Mouse (Mus musculus) forebrain, embryonic 13.5 days (tissue): ENCODE results near the gene Mt2. TPM values are rescaled to one million over a fixed set of nuclear protein-coding genes. Genes with fewer than 3 reads are reported as not detected.
"Not testable (repeated sequence)": the region's sequence is repeated elsewhere in the genome, so short reads cannot be mapped to it uniquely, and the experiment has no call there.

Experiments used
- ATAC-seq: fragments of 200-750 bp; cut with Nextera tagmentation; 2 replicates; pipeline ENCODE4 v1.8.0; 2017
- H3K27ac ChIP-seq: fragments of 300-500 bp; sonication (generic); 2 replicates; pipeline ENCODE4 v1.5.1; 2015; ENCODE audit warnings: inconsistent platforms, mild to moderate bottlenecking, moderate library complexity
- H3K27me3 ChIP-seq: fragments of 300-500 bp; sonication (generic); 2 replicates; pipeline ENCODE4 v1.6.1; 2015; ENCODE audit warnings: mild to moderate bottlenecking, inconsistent platforms
- H3K36me3 ChIP-seq: fragments of 300-500 bp; sonication (generic); 2 replicates; pipeline ENCODE4 v1.6.1; 2015; ENCODE audit warnings: mild to moderate bottlenecking, inconsistent platforms; ENCODE audit not compliant: poor library complexity, severe bottlenecking
- H3K4me1 ChIP-seq: fragments of 300-500 bp; sonication (generic); 2 replicates; pipeline ENCODE4 v1.6.1; 2015; ENCODE audit warnings: inconsistent platforms
- H3K4me2 ChIP-seq: fragments of 300-500 bp; sonication (generic); 2 replicates; pipeline ENCODE4 v1.6.1; 2015; ENCODE audit warnings: inconsistent platforms, mild to moderate bottlenecking, moderate library complexity
- H3K4me3 ChIP-seq: fragments of 300-500 bp; sonication (generic); 2 replicates; pipeline ENCODE4 v1.5.1; 2015; ENCODE audit warnings: mild to moderate bottlenecking, inconsistent platforms
- H3K9ac ChIP-seq: fragments of 300-500 bp; sonication (generic); 2 replicates; pipeline ENCODE4 v1.6.1; 2015; ENCODE audit warnings: mild to moderate bottlenecking, inconsistent platforms
- H3K9me3 ChIP-seq: fragments of 300-500 bp; sonication (generic); replicated peaks from 2 replicates; pipeline ENCODE4 v1.6.1; 2016; ENCODE audit warnings: inconsistent platforms
- WGBS: fragments of 180-500 bp; shearing (Covaris S2); methylation state at CpG from one replicate; pipeline ENCODE4 v1.1.7; 2015; 5-methylcytosine and 5-hydroxymethylcytosine counted together
- polyA plus RNA-seq: library from polyadenylated mRNA; unstranded; fragments of >200 nt; fragmentation: Nextera tagmentation; extraction: Ambion mirVana; gene quantifications from 2 replicates; pipeline ENCODE4 v1.2.1, GENCODE M21; 2015

Mt2 gene
- polyA plus RNA-seq, 1 experiment from 2014 or later: 41.0 TPM

DNA sequence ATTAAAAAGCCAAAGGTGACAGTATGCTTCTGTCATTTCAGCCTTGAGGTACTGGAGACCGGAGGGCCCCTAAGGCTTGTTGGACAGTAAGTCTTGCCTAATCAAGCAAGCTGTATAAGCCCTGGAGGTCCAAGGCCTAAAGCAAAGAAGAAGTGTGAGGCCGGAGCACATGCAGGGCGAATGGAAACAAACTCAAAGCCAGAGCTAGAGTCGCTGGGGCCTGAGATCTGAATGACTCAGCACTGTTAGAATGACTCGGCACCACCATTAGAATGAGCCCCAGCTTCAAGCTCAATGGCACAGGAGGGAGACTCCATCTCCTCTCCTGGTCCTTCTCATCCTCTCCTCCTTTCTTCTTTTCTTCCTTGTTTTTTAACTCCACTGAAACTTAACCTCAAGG is 21.5 kb upstream of the Mt2 start:
- no peak overlapping the region for H3K27ac ChIP-seq
- no peak overlapping the region for H3K9ac ChIP-seq
- no peak overlapping the region for H3K4me2 ChIP-seq
- H3K9me3 ChIP-seq: no peaks in the 10 kb centered on the region
- H3K27me3 ChIP-seq: no peaks in the 10 kb centered on the region
- peaks cover 48% of the 10 kb centered on the region for H3K4me1 ChIP-seq
- ATAC-seq: no peak
- no peak overlapping the region for H3K4me3 ChIP-seq
- 83% methylated on average over 5 of the region's 5 CpGs for WGBS
- no peaks in the 10 kb centered on the region for H3K36me3 ChIP-seq

DNA sequence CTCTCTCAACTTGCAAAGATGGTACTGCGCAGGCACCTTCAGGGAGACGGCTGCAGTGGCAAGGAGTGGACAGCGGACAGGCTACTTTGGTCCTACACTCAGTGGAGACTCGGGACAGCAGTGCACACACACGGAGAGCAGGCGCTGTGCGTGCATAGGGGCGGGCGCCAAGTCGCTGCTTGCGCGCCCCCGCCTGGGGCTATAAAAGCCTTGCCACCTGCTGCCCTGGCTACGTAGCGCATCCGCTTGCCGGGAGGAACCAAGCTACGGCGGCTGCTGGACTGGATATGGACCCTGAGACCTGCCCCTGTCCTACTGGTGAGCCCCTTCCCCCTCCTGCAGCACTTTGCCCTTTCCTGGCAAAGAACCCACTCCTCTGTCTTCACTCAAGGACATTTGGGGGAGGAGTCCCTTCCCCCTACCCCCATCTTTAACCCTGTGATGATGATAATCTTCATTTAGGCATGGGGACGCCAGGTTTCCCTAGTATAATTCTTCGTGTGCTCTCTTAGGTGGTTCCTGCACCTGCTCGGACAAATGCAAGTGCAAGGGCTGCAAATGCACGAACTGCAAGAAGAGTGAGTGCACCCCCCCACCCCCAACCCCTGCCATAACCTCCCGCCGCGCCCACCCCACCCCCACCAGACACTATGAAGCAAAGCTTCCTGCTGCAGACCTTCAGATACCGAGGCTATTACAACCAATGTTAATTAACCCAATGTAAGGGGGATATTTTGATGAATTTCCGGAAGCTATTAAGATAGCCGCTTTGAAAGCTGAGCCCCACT is 19.8 kb upstream of the Mt2 start, which contains the start of gene Mt3:
TSS of gene Mt3 (plus strand) at position 95 of the 788 bp plus-strand sequence.
- 1% methylated on average over 29 of the region's 29 CpGs for WGBS
- ATAC-seq: peak; percentile 86
- Histone ChIP-seq H3K27ac (peak within 1 kb of the TSS; percentile 80), H3K9ac (peak within 1 kb of the TSS; percentile 68), H3K4me2 (peak within 1 kb of the TSS; percentile 76), H3K4me1 (peaks cover 53% of the 10 kb centered on the region), H3K9me3 (no peaks in the 10 kb centered on the region), H3K27me3 (no peaks in the 10 kb centered on the region), H3K36me3 (no peaks in the 10 kb centered on the region), H3K4me3 (peak within 1 kb of the TSS; percentile 52)

DNA sequence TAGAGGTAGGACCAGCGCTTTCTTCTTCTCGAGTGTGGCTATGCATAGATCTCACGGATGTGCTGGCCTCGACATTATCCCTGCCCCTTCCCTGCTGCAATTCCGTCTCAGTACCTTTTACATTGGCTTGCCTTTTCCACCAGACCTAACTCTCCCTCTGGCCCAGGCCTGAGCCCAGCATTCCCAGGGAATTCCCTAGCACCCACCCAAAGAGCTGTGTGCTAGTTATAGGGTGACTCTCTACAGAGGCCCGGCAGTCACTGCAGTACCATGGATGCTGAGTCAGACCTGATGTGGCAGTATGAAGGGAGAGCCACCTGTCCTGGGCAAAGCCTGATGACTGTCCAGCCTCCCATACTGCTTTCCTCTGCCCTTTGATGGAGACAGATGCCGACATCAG is 19.0 kb upstream of the Mt2 start:
- no peaks in the 10 kb centered on the region for H3K9me3 ChIP-seq

DNA sequence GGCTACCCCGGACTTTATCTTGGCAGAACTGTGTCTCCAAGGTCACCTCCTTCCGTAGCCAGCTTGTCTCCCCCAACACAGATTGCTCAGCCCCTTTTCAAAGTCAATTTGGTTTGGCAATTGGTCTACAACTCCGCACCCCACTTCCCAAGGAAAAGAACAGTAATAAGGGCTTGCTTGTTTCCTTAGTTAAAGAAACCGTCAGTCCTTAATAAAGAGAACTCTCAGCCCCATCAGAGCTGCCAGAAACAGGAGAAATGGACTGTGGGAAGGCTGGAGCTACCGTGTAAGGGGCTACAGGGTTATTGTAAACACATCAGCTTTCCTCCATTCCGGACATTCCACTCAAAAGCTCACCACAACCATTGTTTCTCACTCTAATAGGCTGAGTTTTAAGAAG is 17.9 kb upstream of the Mt2 start:
- no peaks in the 10 kb centered on the region for H3K27me3 ChIP-seq
- H3K4me3 ChIP-seq: peak overlapping the region; percentile 52; the same call in 1 of the 2 replicates
- peak overlapping the region; percentile 80 for H3K27ac ChIP-seq
- H3K4me1 ChIP-seq: peaks cover 45% of the 10 kb centered on the region
- no peaks in the 10 kb centered on the region for H3K9me3 ChIP-seq
- H3K36me3 ChIP-seq: no peaks in the 10 kb centered on the region
- H3K4me2 ChIP-seq: peak overlapping the region; percentile 76
- peak; percentile 40 for ATAC-seq
- H3K9ac ChIP-seq: peak overlapping the region; percentile 68; the same call in 1 of the 2 replicates
- WGBS: 22% methylated on average over 6 of the region's 6 CpGs

More for the DNA sequence above, 19.0 kb upstream of the Mt2 start:
- H3K36me3 ChIP-seq: no peaks in the 10 kb centered on the region
- H3K4me1 ChIP-seq: peaks cover 46% of the 10 kb centered on the region
- peak overlapping the region; percentile 68 for H3K9ac ChIP-seq
- no peaks in the 10 kb centered on the region for H3K27me3 ChIP-seq
- H3K27ac ChIP-seq: peak overlapping the region; percentile 80
- peak overlapping the region; percentile 52 for H3K4me3 ChIP-seq
- peak overlapping the region; percentile 76 for H3K4me2 ChIP-seq
- WGBS: 14% methylated on average over 7 of the region's 7 CpGs
- ATAC-seq: 0 out of 2 replicates have a peak, but pooled peaks have one; percentile 2

DNA sequence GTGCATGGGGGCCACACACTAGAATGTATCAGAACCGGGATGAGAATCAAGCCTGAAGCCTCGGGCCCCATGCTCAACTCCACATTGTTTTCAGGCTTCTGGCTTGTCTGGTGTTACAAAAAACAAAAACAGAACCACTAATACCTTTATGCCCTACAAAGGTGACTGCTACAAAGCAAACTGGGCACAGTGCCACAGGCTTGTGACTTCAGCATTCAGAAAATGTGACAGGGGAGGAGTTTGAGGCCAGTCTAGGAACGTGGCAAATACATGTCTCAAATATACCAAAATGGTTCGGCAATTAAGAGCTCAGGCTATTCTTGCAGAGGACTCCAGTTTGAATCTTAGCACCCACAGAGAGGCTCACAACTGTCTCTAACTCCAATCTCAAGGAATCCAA is 16.4 kb upstream of the Mt2 start:
- ATAC-seq: no peak
- Histone ChIP-seq H3K36me3 (no peaks in the 10 kb centered on the region), H3K27ac (no peak overlapping the region), H3K9me3 (no peaks in the 10 kb centered on the region), H3K27me3 (no peaks in the 10 kb centered on the region), H3K4me3 (no peak overlapping the region), H3K4me1 (peaks cover 45% of the 10 kb centered on the region), H3K4me2 (no peak overlapping the region), H3K9ac (no peak overlapping the region)
- WGBS: 55% methylated on average over 4 of the region's 4 CpGs

DNA sequence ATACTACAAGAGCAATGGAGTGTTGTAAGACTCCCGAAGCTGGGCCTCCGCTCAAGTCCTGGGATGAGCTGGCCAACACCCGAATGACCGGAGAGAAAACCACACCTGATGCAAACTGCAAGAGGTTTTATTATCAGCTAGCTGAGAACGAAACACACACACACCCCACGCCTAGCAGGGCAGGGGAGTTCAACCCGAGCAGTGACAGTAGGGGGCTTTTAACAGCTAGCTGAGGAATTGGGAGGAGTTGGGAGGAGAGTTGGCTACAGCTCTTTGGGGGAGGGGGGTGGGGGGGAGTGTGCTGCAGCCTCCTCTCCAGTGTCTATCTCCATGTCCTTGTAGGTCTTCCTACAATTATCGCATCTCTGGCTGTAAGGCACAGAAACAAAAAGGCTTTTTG is 6.7 kb upstream of the Mt2 start:
- not testable (repeated sequence) for ATAC-seq, H3K9ac ChIP-seq, H3K9me3 ChIP-seq, H3K4me2 ChIP-seq, H3K4me1 ChIP-seq, H3K36me3 ChIP-seq, H3K4me3 ChIP-seq, H3K27ac ChIP-seq
- peaks cover 12% of the 10 kb centered on the region for H3K27me3 ChIP-seq
- 74% methylated on average over 8 of the region's 8 CpGs for WGBS

DNA sequence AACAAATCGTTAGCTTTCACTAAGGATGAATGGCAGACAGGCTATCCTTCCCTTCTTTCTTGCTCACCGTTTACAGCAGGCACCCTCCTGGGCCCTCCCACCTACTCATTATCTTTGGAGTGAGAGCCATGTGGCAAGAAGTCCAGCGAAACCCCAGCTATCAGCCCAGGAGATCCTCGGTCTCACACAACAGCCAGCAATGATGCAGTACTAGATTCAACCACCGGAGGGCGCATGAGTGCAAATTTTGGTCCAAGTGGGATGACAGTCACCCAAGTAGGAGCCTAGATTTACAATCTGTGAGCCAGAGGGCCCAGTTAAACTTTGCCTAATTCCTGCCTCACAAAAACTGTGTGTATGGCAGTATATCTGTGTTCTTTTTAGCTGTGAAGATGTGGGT is 5.2 kb upstream of the Mt2 start:
- Histone ChIP-seq H3K36me3 (no peaks in the 10 kb centered on the region), H3K4me3 (no peak overlapping the region), H3K9me3 (no peaks in the 10 kb centered on the region), H3K4me2 (peak overlapping the region; percentile 19; the same call in 1 of the 2 replicates), H3K9ac (no peak overlapping the region), H3K27ac (no peak overlapping the region), H3K27me3 (peaks cover 27% of the 10 kb centered on the region), H3K4me1 (peaks cover 11% of the 10 kb centered on the region)
- ATAC-seq: peak; percentile 80; the same call in 1 of the 2 replicates
- WGBS: 1% methylated on average over 6 of the region's 6 CpGs

DNA sequence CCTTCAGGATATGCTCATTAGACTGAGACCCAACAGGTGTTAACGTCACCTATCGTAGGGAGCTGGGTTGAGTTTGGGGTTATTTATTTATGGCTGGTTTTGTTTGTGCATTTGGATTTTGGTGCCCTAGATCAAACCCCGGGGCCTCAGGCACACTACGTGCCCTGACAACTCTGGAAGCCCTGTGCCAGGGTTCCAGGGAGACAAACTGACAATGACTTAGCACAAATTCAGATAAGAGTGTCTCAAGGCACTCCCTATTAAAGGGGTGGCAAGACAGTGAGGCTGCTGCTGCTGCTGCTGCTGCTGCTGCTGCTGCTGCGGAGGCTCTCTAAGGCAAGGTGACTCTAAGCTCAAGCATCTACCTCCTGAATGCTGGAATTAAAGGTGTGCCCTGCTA is 2.9 kb upstream of the Mt2 start:
- H3K4me3 ChIP-seq: no peak overlapping the region
- H3K27ac ChIP-seq: no peak overlapping the region
- no peak for ATAC-seq
- H3K9me3 ChIP-seq: no peaks in the 10 kb centered on the region
- H3K27me3 ChIP-seq: peaks cover 50% of the 10 kb centered on the region
- H3K9ac ChIP-seq: no peak overlapping the region
- no peak overlapping the region for H3K4me2 ChIP-seq
- H3K36me3 ChIP-seq: no peaks in the 10 kb centered on the region
- WGBS: 90% methylated on average over 5 of the region's 5 CpGs
- peaks cover 28% of the 10 kb centered on the region for H3K4me1 ChIP-seq

DNA sequence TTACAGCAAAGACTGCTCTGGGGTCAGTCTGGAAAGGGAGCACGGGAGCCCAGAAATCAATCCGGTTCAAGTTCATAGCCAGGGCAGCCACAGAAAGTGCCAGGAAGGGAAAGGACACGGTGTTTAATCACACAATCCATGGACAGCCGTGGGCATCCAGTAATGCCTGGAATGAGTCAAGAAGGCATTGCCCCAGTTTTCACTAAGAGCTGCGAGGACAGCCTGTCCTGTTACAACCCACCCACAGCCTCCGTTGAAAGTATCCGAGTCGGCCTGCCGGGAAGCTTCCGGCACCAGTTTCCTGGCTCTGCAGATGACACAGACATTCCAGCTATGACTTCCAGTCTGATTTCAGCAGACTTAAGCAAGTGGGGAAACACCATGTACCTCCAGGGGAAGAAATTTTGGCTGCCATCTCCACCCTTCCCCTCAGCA is 1.1 kb upstream of the Mt2 start:
- peak overlapping the region; percentile 94 for H3K4me2 ChIP-seq
- H3K4me1 ChIP-seq: peaks cover 33% of the 10 kb centered on the region
- 0 out of 2 replicates have a peak overlapping the region, but pooled peaks have one; percentile 70 for H3K9ac ChIP-seq
- H3K36me3 ChIP-seq: no peaks in the 10 kb centered on the region
- H3K4me3 ChIP-seq: no peak overlapping the region; the same call in 1 of the 2 replicates
- ATAC-seq: no peak
- H3K27ac ChIP-seq: no peak overlapping the region
- WGBS: 47% methylated on average over 10 of the region's 10 CpGs
- H3K27me3 ChIP-seq: peaks cover 67% of the 10 kb centered on the region
- H3K9me3 ChIP-seq: no peaks in the 10 kb centered on the region

DNA sequence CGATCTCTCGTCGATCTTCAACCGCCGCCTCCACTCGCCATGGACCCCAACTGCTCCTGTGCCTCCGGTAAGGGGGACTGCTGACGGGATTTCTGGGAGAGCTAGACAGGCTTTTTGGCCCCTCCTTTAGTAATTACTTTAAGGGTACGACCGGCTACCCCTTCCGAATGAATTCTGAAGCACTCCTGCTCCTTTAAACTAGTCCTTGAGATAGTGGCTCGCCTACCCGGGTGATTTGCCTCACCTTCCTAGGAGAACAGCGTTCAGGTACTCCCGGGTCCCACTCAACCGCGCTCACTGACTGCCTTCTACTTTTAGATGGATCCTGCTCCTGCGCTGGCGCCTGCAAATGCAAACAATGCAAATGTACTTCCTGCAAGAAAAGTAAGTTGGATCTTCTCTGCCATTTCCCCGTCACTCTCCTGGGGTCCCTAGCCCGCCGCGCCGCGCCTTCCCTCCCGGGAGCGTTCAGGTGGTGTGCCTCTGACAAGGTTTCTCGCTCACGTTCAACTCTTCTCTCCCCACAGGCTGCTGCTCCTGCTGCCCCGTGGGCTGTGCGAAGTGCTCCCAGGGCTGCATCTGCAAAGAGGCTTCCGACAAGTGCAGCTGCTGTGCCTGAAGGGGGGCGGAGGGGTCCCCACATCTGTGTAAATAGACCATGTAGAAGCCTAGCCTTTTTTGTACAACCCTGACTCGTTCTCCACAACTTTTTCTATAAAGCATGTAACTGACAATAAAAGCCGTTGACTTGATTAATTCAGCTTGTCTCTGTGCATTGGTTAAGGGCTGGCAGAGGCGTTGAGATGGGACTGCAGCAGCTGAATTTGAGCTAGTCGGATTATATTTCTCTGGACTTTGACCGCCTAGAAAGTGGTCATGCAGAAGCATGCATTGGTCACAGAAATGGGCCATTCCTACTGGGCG is 607 bp downstream of the Mt2 start:
- peak; percentile 26; the same call in 1 of the 2 replicates for ATAC-seq
- no peak overlapping the region for H3K27ac ChIP-seq
- H3K27me3 ChIP-seq: peaks cover 74% of the 10 kb centered on the region

DNA sequence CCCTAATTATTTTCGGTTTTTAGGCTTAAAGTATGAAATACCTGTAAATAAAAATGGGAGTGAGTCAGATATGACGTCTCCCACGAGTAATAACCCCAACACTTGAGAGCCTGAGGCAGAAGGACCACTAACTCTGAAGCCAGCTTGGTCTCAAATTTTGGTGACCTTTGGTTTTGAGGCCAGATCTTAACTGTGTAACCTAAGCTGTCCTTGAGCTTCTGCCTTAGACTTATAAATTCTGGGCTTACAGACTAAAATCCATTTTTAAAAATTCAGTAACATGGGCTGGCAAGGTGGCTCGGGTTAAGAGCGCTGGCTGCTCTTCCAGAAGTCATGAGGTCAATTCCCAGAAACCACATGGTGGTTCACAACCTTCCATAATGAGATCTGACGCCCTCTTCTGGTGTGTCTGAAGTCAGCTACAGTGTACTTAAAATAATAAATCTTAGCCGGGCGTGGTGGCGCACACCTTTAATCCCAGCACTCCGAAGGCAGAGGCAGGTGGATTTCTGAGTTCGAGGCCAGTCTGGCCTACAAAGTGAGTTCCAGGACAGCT is 1.5 kb downstream of the Mt2 start:
- H3K27ac ChIP-seq: no peak overlapping the region
- peaks cover 83% of the 10 kb centered on the region for H3K27me3 ChIP-seq
- H3K9ac ChIP-seq: no peak overlapping the region
- H3K4me1 ChIP-seq: peaks cover 33% of the 10 kb centered on the region
- no peaks in the 10 kb centered on the region for H3K36me3 ChIP-seq
- no peak overlapping the region; the same call in 1 of the 2 replicates for H3K4me2 ChIP-seq
- H3K9me3 ChIP-seq: no peaks in the 10 kb centered on the region
- WGBS: 51% methylated on average over 11 of the region's 11 CpGs
- no peak overlapping the region for H3K4me3 ChIP-seq
- no peak for ATAC-seq

More for the DNA sequence above, 607 bp downstream of the Mt2 start:
- Histone ChIP-seq H3K9me3 (no peaks in the 10 kb centered on the region), H3K36me3 (no peaks in the 10 kb centered on the region), H3K4me2 (peak overlapping the region; percentile 94), H3K4me1 (peaks cover 31% of the 10 kb centered on the region), H3K9ac (peak overlapping the region; percentile 70), H3K4me3 (peak overlapping the region; percentile 51)
- WGBS: 2% methylated on average over 39 of the region's 39 CpGs
